Mouse (Mus musculus): ENCODE measurements at regions not wholly inside any gene's neighbourhood (a gene's known extent, or its start where the extent isn't known, plus 50 kb on each side); places are given as distances from the start of the nearest gene placed in this dataset.

DNA sequence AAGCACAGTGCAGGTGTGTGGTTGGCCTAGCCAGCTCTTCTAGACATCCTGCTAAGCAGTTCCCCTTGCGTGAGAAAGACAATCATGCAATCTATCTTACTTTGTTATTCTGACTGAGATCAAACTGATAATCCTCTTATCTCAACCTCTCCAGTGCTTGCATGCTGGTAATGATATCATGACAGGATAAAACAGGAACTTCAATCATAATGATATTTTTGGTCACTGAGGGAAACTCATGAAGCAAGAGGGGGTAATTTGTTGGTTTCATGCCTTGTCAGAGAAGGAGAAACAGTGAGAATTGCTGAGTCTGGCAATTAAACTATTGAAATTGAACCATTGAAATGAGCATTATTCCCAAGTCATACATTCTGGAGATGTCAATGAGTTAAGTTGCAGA lies 224.9 kb downstream of the Klra2 start:
- peak; percentile 55; the same call in 1 of the 2 replicates for ATAC-seq (replicated peaks; ENCODE audit: poor library complexity)
